Mouse (Mus musculus): ENCODE data around the gene Pla2g6. TPM values are rescaled to one million over a fixed set of nuclear protein-coding genes. Genes with fewer than 3 reads are reported as not detected.

The Pla2g6 gene
- 15.1 and 19.3 TPM in 2 replicates for polyA plus RNA-seq (2012; rRNA removed)

- Histone ChIP-seq H3K36me3 (ENCODE audit: control insufficient read depth, insufficient read depth, low read length) (no peaks in the 10 kb centered on the region), H3K4me3 (ENCODE audit: extremely low read depth, insufficient read depth, insufficient read length) (peak within 1 kb of the TSS; percentile 81), H3K27me3 (ENCODE audit: control insufficient read depth, insufficient read depth, low read length) (no peaks in the 10 kb centered on the region), H3K27ac (ENCODE audit: insufficient read depth, low read length) (peak within 1 kb of the TSS; percentile 58), H3K4me1 (ENCODE audit: control insufficient read depth, insufficient read depth, insufficient read length) (peaks cover 18% of the 10 kb centered on the region; the same call in 1 of the 2 replicates)
- WGBS = 2% methylated on average over 45 of the region's 46 CpGs
- DNase-seq (ENCODE audit: low read depth in 1 of 2, low spot score in 2 of 2) = peak; percentile 95 to 98
- TF ChIP-seq CTCF (IDR thresholded peaks at IDR 0.05; ENCODE audit: extremely low read depth, insufficient read depth, insufficient read length, insufficient replicate concordance) (no peak), POLR2A (IDR thresholded peaks at IDR 0.05; ENCODE audit: low read depth, low read length) (no peak)
These were observed at the start of gene Pla2g6 for GRCm38 (mm10) chr15:79328058-79328938. Gene Pla2g6, minus strand, starts transcription at chr15:79328390.

- Histone ChIP-seq H3K36me3 (ENCODE audit: control insufficient read depth, insufficient read depth, low read length) (peaks cover 14% of the 10 kb centered on the region), H3K27ac (ENCODE audit: insufficient read depth, low read length) (no peak overlapping the region)
These were observed 49.5 kb upstream of the Pla2g6 start for GRCm38 (mm10) chr15:79377681-79378080.

GRCm38 (mm10) chr15:79374760-79375159 is 46.6 kb upstream of the Pla2g6 start:
- no peak overlapping the region for H3K27ac ChIP-seq (ENCODE audit: insufficient read depth, low read length)
- H3K27me3 ChIP-seq (ENCODE audit: control insufficient read depth, insufficient read depth, low read length) = no peaks in the 10 kb centered on the region
- TF ChIP-seq CTCF (IDR thresholded peaks at IDR 0.05; ENCODE audit: extremely low read depth, insufficient read depth, insufficient read length, insufficient replicate concordance) = no peak
- TF ChIP-seq POLR2A (IDR thresholded peaks at IDR 0.05; ENCODE audit: low read depth, low read length) = no peak
- peaks cover 16% of the 10 kb centered on the region for H3K36me3 ChIP-seq (ENCODE audit: control insufficient read depth, insufficient read depth, low read length)
- H3K4me1 ChIP-seq (ENCODE audit: control insufficient read depth, insufficient read depth, insufficient read length) = no peaks in the 10 kb centered on the region
- no peak for DNase-seq (ENCODE audit: low read depth in 1 of 2, low spot score in 2 of 2)
- no peak overlapping the region for H3K4me3 ChIP-seq (ENCODE audit: extremely low read depth, insufficient read depth, insufficient read length)
- 68% methylated on average over 3 of the region's 3 CpGs for WGBS

More at GRCm38 (mm10) chr15:79377681-79378080, 49.5 kb upstream of the Pla2g6 start:
- WGBS = 88% methylated on average over 6 of the region's 6 CpGs
- TF ChIP-seq CTCF (IDR thresholded peaks at IDR 0.05; ENCODE audit: extremely low read depth, insufficient read depth, insufficient read length, insufficient replicate concordance) (no peak), POLR2A (IDR thresholded peaks at IDR 0.05; ENCODE audit: low read depth, low read length) (no peak)
- H3K4me3 ChIP-seq (ENCODE audit: extremely low read depth, insufficient read depth, insufficient read length) = no peak overlapping the region
- H3K4me1 ChIP-seq (ENCODE audit: control insufficient read depth, insufficient read depth, insufficient read length) = no peaks in the 10 kb centered on the region
- DNase-seq (ENCODE audit: low read depth in 1 of 2, low spot score in 2 of 2) = no peak
- H3K27me3 ChIP-seq (ENCODE audit: control insufficient read depth, insufficient read depth, low read length) = no peaks in the 10 kb centered on the region

- Histone ChIP-seq H3K4me3 (ENCODE audit: extremely low read depth, insufficient read depth, insufficient read length) (no peak overlapping the region), H3K36me3 (ENCODE audit: control insufficient read depth, insufficient read depth, low read length) (peaks cover 16% of the 10 kb centered on the region), H3K4me1 (ENCODE audit: control insufficient read depth, insufficient read depth, insufficient read length) (no peaks in the 10 kb centered on the region), H3K27me3 (ENCODE audit: control insufficient read depth, insufficient read depth, low read length) (no peaks in the 10 kb centered on the region), H3K27ac (ENCODE audit: insufficient read depth, low read length) (no peak overlapping the region)
- TF ChIP-seq CTCF (IDR thresholded peaks at IDR 0.05; ENCODE audit: extremely low read depth, insufficient read depth, insufficient read length, insufficient replicate concordance) (no peak), POLR2A (IDR thresholded peaks at IDR 0.05; ENCODE audit: low read depth, low read length) (no peak)
- 80% methylated on average over 7 of the region's 7 CpGs for WGBS
- no peak for DNase-seq (ENCODE audit: low read depth in 1 of 2, low spot score in 2 of 2)
These were observed 42.2 kb upstream of the Pla2g6 start for GRCm38 (mm10) chr15:79370281-79370843.

GRCm38 (mm10) chr15:79369452-79370280 is 41.5 kb upstream of the Pla2g6 start:
- DNase-seq (ENCODE audit: low read depth in 1 of 2, low spot score in 2 of 2) = no peak
- H3K4me3 ChIP-seq (ENCODE audit: extremely low read depth, insufficient read depth, insufficient read length) = no peak overlapping the region
- TF ChIP-seq POLR2A (IDR thresholded peaks at IDR 0.05; ENCODE audit: low read depth, low read length) (no peak), CTCF (IDR thresholded peaks at IDR 0.05; ENCODE audit: extremely low read depth, insufficient read depth, insufficient read length, insufficient replicate concordance) (no peak)
- no peak overlapping the region for H3K27ac ChIP-seq (ENCODE audit: insufficient read depth, low read length)
- no peaks in the 10 kb centered on the region for H3K4me1 ChIP-seq (ENCODE audit: control insufficient read depth, insufficient read depth, insufficient read length)
- H3K36me3 ChIP-seq (ENCODE audit: control insufficient read depth, insufficient read depth, low read length) = peaks cover 19% of the 10 kb centered on the region
- H3K27me3 ChIP-seq (ENCODE audit: control insufficient read depth, insufficient read depth, low read length) = no peaks in the 10 kb centered on the region
- WGBS = 86% methylated on average over 15 of the region's 15 CpGs

GRCm38 (mm10) chr15:79368861-79369440 is 40.8 kb upstream of the Pla2g6 start:
- Histone ChIP-seq H3K27me3 (ENCODE audit: control insufficient read depth, insufficient read depth, low read length) (no peaks in the 10 kb centered on the region), H3K27ac (ENCODE audit: insufficient read depth, low read length) (no peak overlapping the region), H3K4me3 (ENCODE audit: extremely low read depth, insufficient read depth, insufficient read length) (no peak overlapping the region), H3K4me1 (ENCODE audit: control insufficient read depth, insufficient read depth, insufficient read length) (no peaks in the 10 kb centered on the region), H3K36me3 (ENCODE audit: control insufficient read depth, insufficient read depth, low read length) (peaks cover 22% of the 10 kb centered on the region)
- DNase-seq (ENCODE audit: low read depth in 1 of 2, low spot score in 2 of 2) = no peak
- TF ChIP-seq POLR2A (IDR thresholded peaks at IDR 0.05; ENCODE audit: low read depth, low read length) = no peak
- no peak for TF ChIP-seq CTCF (IDR thresholded peaks at IDR 0.05; ENCODE audit: extremely low read depth, insufficient read depth, insufficient read length, insufficient replicate concordance)
- 92% methylated on average over 8 of the region's 8 CpGs for WGBS

All from spleen, adult 2 months (tissue).